In genomic region chr7:19304501-19305412, GRCm38 (mm10) we compare ENCODE assay signal across 8 mouse cellular contexts. TPM values are rescaled to one million over a fixed set of nuclear protein-coding genes. Genes with fewer than 3 reads are reported as not detected.
DNase-seq lines count a peak whose midpoint lies in the region; ATAC-seq lines count a peak whose summit lies in the region.

No protein-coding gene starts in this region.

- DNase-seq in kidney, adult 9 months: no peak
- DNase-seq in ovary, adult 18-20 months (ENCODE audit: low spot score): no peak
- DNase-seq in layer of hippocampus, adult 11-12 months (ENCODE audit: low spot score): no peak

- H3K4me1 ChIP-seq in kidney, embryonic 15.5 days: peaks cover 57% of the 10 kb centered on the region
- peaks cover 43% of the 10 kb centered on the region for H3K4me1 ChIP-seq in embryonic facial prominence, embryonic 13.5 days
- H3K4me1 ChIP-seq in hindbrain, embryonic 16.5 days (ENCODE audit: control insufficient read depth, insufficient read depth, low read depth, low read length): peaks cover 43% of the 10 kb centered on the region
- H3K4me1 ChIP-seq in midbrain, embryonic 16.5 days (ENCODE audit: control insufficient read depth, insufficient read depth, low read length): peaks cover 42% of the 10 kb centered on the region

- peak overlapping the region; percentile 38 for H3K4me3 ChIP-seq in kidney, embryonic 15.5 days (replicated peaks)
- H3K4me3 ChIP-seq in embryonic facial prominence, embryonic 13.5 days: peak overlapping the region; percentile 33
- peak overlapping the region; percentile 37 for H3K4me3 ChIP-seq in hindbrain, embryonic 16.5 days (ENCODE audit: low read length)
- H3K4me3 ChIP-seq in midbrain, embryonic 16.5 days (ENCODE audit: low read depth, low read length): peak overlapping the region; percentile 28

- H3K9me3 ChIP-seq in kidney, embryonic 15.5 days (replicated peaks): no peaks in the 10 kb centered on the region
- no peaks in the 10 kb centered on the region for H3K9me3 ChIP-seq in embryonic facial prominence, embryonic 13.5 days
- no peaks in the 10 kb centered on the region for H3K9me3 ChIP-seq in hindbrain, embryonic 16.5 days (ENCODE audit: control insufficient read depth, low read length)
- no peaks in the 10 kb centered on the region for H3K9me3 ChIP-seq in midbrain, embryonic 16.5 days (replicated peaks; ENCODE audit: control insufficient read depth, low read length, poor library complexity, severe bottlenecking)

- peaks cover 66% of the 10 kb centered on the region for H3K27me3 ChIP-seq in kidney, embryonic 15.5 days
- H3K27me3 ChIP-seq in embryonic facial prominence, embryonic 13.5 days: peaks cover 63% of the 10 kb centered on the region
- peaks cover 41% of the 10 kb centered on the region for H3K27me3 ChIP-seq in hindbrain, embryonic 16.5 days (replicated peaks; ENCODE audit: control insufficient read depth, insufficient read depth, low read length)
- H3K27me3 ChIP-seq in midbrain, embryonic 16.5 days (ENCODE audit: control insufficient read depth, insufficient read depth, low read depth, low read length): peaks cover 36% of the 10 kb centered on the region

- ATAC-seq in kidney, embryonic 15.5 days (replicated peaks; ENCODE audit: low FRiP score): no peak
- no peak for ATAC-seq in embryonic facial prominence, embryonic 13.5 days (ENCODE audit: insufficient number of reproducible peaks, insufficient read depth, low FRiP score, low TSS enrichment, low read depth)
- no peak for ATAC-seq in hindbrain, embryonic 16.5 days
- ATAC-seq in midbrain, embryonic 16.5 days: no peak
- no peak for ATAC-seq in megakaryocyte-erythroid progenitor cell, adult 5-6 weeks (replicated peaks; ENCODE audit: low FRiP score, low TSS enrichment, poor library complexity, severe bottlenecking)

- no peak overlapping the region for H3K27ac ChIP-seq in kidney, embryonic 15.5 days
- no peak overlapping the region for H3K27ac ChIP-seq in embryonic facial prominence, embryonic 13.5 days
- no peak overlapping the region for H3K27ac ChIP-seq in hindbrain, embryonic 16.5 days (ENCODE audit: low read depth, low read length)
- H3K27ac ChIP-seq in midbrain, embryonic 16.5 days (ENCODE audit: low read length): no peak overlapping the region

- WGBS in kidney, embryonic 15.5 days: 1% methylated on average over 48 of the region's 48 CpGs
- WGBS in embryonic facial prominence, embryonic 13.5 days: 2% methylated on average over 48 of the region's 48 CpGs
- WGBS in hindbrain, embryonic 16.5 days: 2% methylated on average over 47 of the region's 48 CpGs
- 1% methylated on average over 48 of the region's 48 CpGs for WGBS in midbrain, embryonic 16.5 days

- H3K36me3 ChIP-seq in kidney, embryonic 15.5 days: no peaks in the 10 kb centered on the region
- H3K36me3 ChIP-seq in embryonic facial prominence, embryonic 13.5 days: no peaks in the 10 kb centered on the region
- H3K36me3 ChIP-seq in hindbrain, embryonic 16.5 days (ENCODE audit: control insufficient read depth, insufficient read depth, low read length): no peaks in the 10 kb centered on the region
- H3K36me3 ChIP-seq in midbrain, embryonic 16.5 days (ENCODE audit: control insufficient read depth, insufficient read depth, low read length): no peaks in the 10 kb centered on the region

- peak overlapping the region; percentile 68 for H3K4me2 ChIP-seq in kidney, embryonic 15.5 days
- peak overlapping the region; percentile 59 for H3K4me2 ChIP-seq in embryonic facial prominence, embryonic 13.5 days
- H3K4me2 ChIP-seq in hindbrain, embryonic 16.5 days (ENCODE audit: low read length): peak overlapping the region; percentile 63
- peak overlapping the region; percentile 50 for H3K4me2 ChIP-seq in midbrain, embryonic 16.5 days (ENCODE audit: low read length)

- 0 out of 2 replicates have a peak overlapping the region, but pooled peaks have one; percentile 31 for H3K9ac ChIP-seq in kidney, embryonic 15.5 days
- peak overlapping the region; percentile 61 for H3K9ac ChIP-seq in embryonic facial prominence, embryonic 13.5 days
- peak overlapping the region; percentile 41; the same call in 1 of the 2 replicates for H3K9ac ChIP-seq in hindbrain, embryonic 16.5 days (ENCODE audit: low read depth, low read length)
- peak overlapping the region; percentile 52 for H3K9ac ChIP-seq in midbrain, embryonic 16.5 days (ENCODE audit: low read depth, low read length)

RNA-seq across cellular contexts. Expression of gene Fosb, which starts 5.1 kb away (rescaled TPM):
- 0.09 and 0.26 TPM in 2 replicates for polyA plus RNA-seq in kidney, embryonic 15.5 days (2015; fragmentation: Nextera tagmentation; extraction: Ambion mirVana)
- 0.06 and 0.23 TPM in 2 replicates for polyA plus RNA-seq in embryonic facial prominence, embryonic 13.5 days (2015; fragmentation: Nextera tagmentation; extraction: Ambion mirVana)
- 0.06 and 0.10 TPM in 2 replicates for polyA plus RNA-seq in hindbrain, embryonic 16.5 days (2015; fragmentation: Nextera tagmentation; extraction: Ambion mirVana)
- 0.06 TPM in 2 replicates for polyA plus RNA-seq in midbrain, embryonic 16.5 days (2015; fragmentation: Nextera tagmentation; extraction: Ambion mirVana)
- 4.2 and 4.8 TPM in 2 replicates for total RNA-seq in megakaryocyte-erythroid progenitor cell, adult 5-6 weeks (2014; fragmentation: Nextera tagmentation)
- 52.4 and 77.0 TPM in 2 replicates for total RNA-seq in megakaryocyte-erythroid progenitor cell, adult 5-6 weeks (2017)

RNA-seq across cellular contexts. Expression of gene Rtn2, which starts 22.3 kb away (rescaled TPM):
- polyA plus RNA-seq in kidney, embryonic 15.5 days (2015; fragmentation: Nextera tagmentation; extraction: Ambion mirVana): 8.3 and 9.2 TPM in 2 replicates
- 10.2 and 11.7 TPM in 2 replicates for polyA plus RNA-seq in embryonic facial prominence, embryonic 13.5 days (2015; fragmentation: Nextera tagmentation; extraction: Ambion mirVana)
- 124 and 126 TPM in 2 replicates for polyA plus RNA-seq in hindbrain, embryonic 16.5 days (2015; fragmentation: Nextera tagmentation; extraction: Ambion mirVana)
- 111 and 114 TPM in 2 replicates for polyA plus RNA-seq in midbrain, embryonic 16.5 days (2015; fragmentation: Nextera tagmentation; extraction: Ambion mirVana)
- total RNA-seq in megakaryocyte-erythroid progenitor cell, adult 5-6 weeks (2014; fragmentation: Nextera tagmentation): not detected in 2 replicates
- not detected in 2 replicates for total RNA-seq in megakaryocyte-erythroid progenitor cell, adult 5-6 weeks (2017)

RNA-seq across cellular contexts. Expression of gene Ppm1n, which starts 24.9 kb away (rescaled TPM):
- polyA plus RNA-seq in kidney, embryonic 15.5 days (2015; fragmentation: Nextera tagmentation; extraction: Ambion mirVana): 0.13 TPM in 1 of 2 replicates, not detected in the other
- polyA plus RNA-seq in embryonic facial prominence, embryonic 13.5 days (2015; fragmentation: Nextera tagmentation; extraction: Ambion mirVana): not detected in 2 replicates
- 0.79 and 1.5 TPM in 2 replicates for polyA plus RNA-seq in hindbrain, embryonic 16.5 days (2015; fragmentation: Nextera tagmentation; extraction: Ambion mirVana)
- 1.5 and 1.6 TPM in 2 replicates for polyA plus RNA-seq in midbrain, embryonic 16.5 days (2015; fragmentation: Nextera tagmentation; extraction: Ambion mirVana)
- not detected in 2 replicates for total RNA-seq in megakaryocyte-erythroid progenitor cell, adult 5-6 weeks (2014; fragmentation: Nextera tagmentation)
- not detected in 2 replicates for total RNA-seq in megakaryocyte-erythroid progenitor cell, adult 5-6 weeks (2017)

RNA-seq across cellular contexts. Expression of gene Vasp, which starts 33.1 kb away (rescaled TPM):
- polyA plus RNA-seq in kidney, embryonic 15.5 days (2015; fragmentation: Nextera tagmentation; extraction: Ambion mirVana): 87.4 and 89.8 TPM in 2 replicates
- polyA plus RNA-seq in embryonic facial prominence, embryonic 13.5 days (2015; fragmentation: Nextera tagmentation; extraction: Ambion mirVana): 57.3 and 64.0 TPM in 2 replicates
- 39.9 and 42.9 TPM in 2 replicates for polyA plus RNA-seq in hindbrain, embryonic 16.5 days (2015; fragmentation: Nextera tagmentation; extraction: Ambion mirVana)
- polyA plus RNA-seq in midbrain, embryonic 16.5 days (2015; fragmentation: Nextera tagmentation; extraction: Ambion mirVana): 35.5 and 40.9 TPM in 2 replicates
- 19.3 and 34.8 TPM in 2 replicates for total RNA-seq in megakaryocyte-erythroid progenitor cell, adult 5-6 weeks (2014; fragmentation: Nextera tagmentation)
- 27.9 and 53.7 TPM in 2 replicates for total RNA-seq in megakaryocyte-erythroid progenitor cell, adult 5-6 weeks (2017)

RNA-seq across cellular contexts. Expression of gene Ercc1, which starts 39.8 kb away (rescaled TPM):
- polyA plus RNA-seq in kidney, embryonic 15.5 days (2015; fragmentation: Nextera tagmentation; extraction: Ambion mirVana): 85.7 and 87.2 TPM in 2 replicates
- 93.2 and 106 TPM in 2 replicates for polyA plus RNA-seq in embryonic facial prominence, embryonic 13.5 days (2015; fragmentation: Nextera tagmentation; extraction: Ambion mirVana)
- 80.6 and 87.2 TPM in 2 replicates for polyA plus RNA-seq in hindbrain, embryonic 16.5 days (2015; fragmentation: Nextera tagmentation; extraction: Ambion mirVana)
- polyA plus RNA-seq in midbrain, embryonic 16.5 days (2015; fragmentation: Nextera tagmentation; extraction: Ambion mirVana): 80.1 and 82.4 TPM in 2 replicates
- 31.3 and 51.5 TPM in 2 replicates for total RNA-seq in megakaryocyte-erythroid progenitor cell, adult 5-6 weeks (2014; fragmentation: Nextera tagmentation)
- 19.8 and 23.8 TPM in 2 replicates for total RNA-seq in megakaryocyte-erythroid progenitor cell, adult 5-6 weeks (2017)
